Mouse (Mus musculus) MEL (cell line): ENCODE measurements around the gene Taok1.

Source experiments
- CHD2 ChIP-seq: IDR thresholded peaks from 2 replicates; pipeline ENCODE4 v1.6.1; 2011; ENCODE audit warnings: low read length, improper control_type of control experiment
- CTCF ChIP-seq, 3 experiments: IDR thresholded peaks in 2 of 3; conservative IDR thresholded peaks in 1 of 3; 2 replicates each; pipeline ENCODE4 v1.5.1; 2011 to 2012; ENCODE audit warnings: low read length in 3 of 3, low read depth in 2 of 3, mild to moderate bottlenecking in 2 of 3, improper control_type of control experiment in 1 of 3, inconsistent platforms in 1 of 3, mixed read lengths in 1 of 3, moderate library complexity in 1 of 3; ENCODE audit not compliant: control insufficient read depth in 1 of 3, insufficient read depth in 1 of 3, poor library complexity in 1 of 3, severe bottlenecking in 1 of 3
- EP300 ChIP-seq, 2 experiments: IDR thresholded peaks; 2 replicates each; pipeline ENCODE4 v1.6.1; 2011; ENCODE audit warnings: improper control_type of control experiment in 2 of 2, low read length in 2 of 2, low read depth in 1 of 2, mild to moderate bottlenecking in 1 of 2
- GATA1 ChIP-seq: IDR thresholded peaks from 2 replicates; pipeline ENCODE4 v1.6.1; 2011; ENCODE audit warnings: low read depth, low read length, improper control_type of control experiment
- KAT2A ChIP-seq: conservative IDR thresholded peaks from 2 replicates; pipeline ENCODE4 v1.6.1; 2012; ENCODE audit warnings: low read depth, low read length, improper control_type of control experiment, inconsistent platforms
- MYC ChIP-seq: IDR thresholded peaks from 2 replicates; pipeline ENCODE4 v1.6.1; 2011; ENCODE audit warnings: low read depth, mild to moderate bottlenecking, low read length, improper control_type of control experiment, moderate library complexity
- POLR2A ChIP-seq, 2 experiments: IDR thresholded peaks; 2 replicates each; pipeline ENCODE4 v1.6.1; 2011 to 2012; ENCODE audit warnings: low read length in 2 of 2, mild to moderate bottlenecking in 2 of 2, control low read depth in 1 of 2, improper control_type of control experiment in 1 of 2, low read depth in 1 of 2, moderate library complexity in 1 of 2; ENCODE audit not compliant: control insufficient read depth in 1 of 2, insufficient read depth in 1 of 2, poor library complexity in 1 of 2
- RCOR1 ChIP-seq: IDR thresholded peaks from 2 replicates; pipeline ENCODE4 v1.6.1; 2012; ENCODE audit warnings: low read depth, mild to moderate bottlenecking, inconsistent platforms, low read length, improper control_type of control experiment
- TCF12 ChIP-seq: IDR thresholded peaks from 2 replicates; pipeline ENCODE4 v1.6.1; 2014; ENCODE audit warnings: low read depth, mild to moderate bottlenecking, inconsistent platforms, low read length, improper control_type of control experiment, moderate library complexity
- USF1 ChIP-seq: IDR thresholded peaks from 2 replicates; pipeline ENCODE4 v1.6.1; 2014; ENCODE audit warnings: low read depth, mild to moderate bottlenecking, inconsistent platforms, low read length, improper control_type of control experiment, moderate library complexity
- ZC3H11A ChIP-seq: IDR thresholded peaks from 2 replicates; pipeline ENCODE4 v1.6.1; 2012; ENCODE audit warnings: low read depth, mild to moderate bottlenecking, inconsistent platforms, low read length, improper control_type of control experiment

DNA sequence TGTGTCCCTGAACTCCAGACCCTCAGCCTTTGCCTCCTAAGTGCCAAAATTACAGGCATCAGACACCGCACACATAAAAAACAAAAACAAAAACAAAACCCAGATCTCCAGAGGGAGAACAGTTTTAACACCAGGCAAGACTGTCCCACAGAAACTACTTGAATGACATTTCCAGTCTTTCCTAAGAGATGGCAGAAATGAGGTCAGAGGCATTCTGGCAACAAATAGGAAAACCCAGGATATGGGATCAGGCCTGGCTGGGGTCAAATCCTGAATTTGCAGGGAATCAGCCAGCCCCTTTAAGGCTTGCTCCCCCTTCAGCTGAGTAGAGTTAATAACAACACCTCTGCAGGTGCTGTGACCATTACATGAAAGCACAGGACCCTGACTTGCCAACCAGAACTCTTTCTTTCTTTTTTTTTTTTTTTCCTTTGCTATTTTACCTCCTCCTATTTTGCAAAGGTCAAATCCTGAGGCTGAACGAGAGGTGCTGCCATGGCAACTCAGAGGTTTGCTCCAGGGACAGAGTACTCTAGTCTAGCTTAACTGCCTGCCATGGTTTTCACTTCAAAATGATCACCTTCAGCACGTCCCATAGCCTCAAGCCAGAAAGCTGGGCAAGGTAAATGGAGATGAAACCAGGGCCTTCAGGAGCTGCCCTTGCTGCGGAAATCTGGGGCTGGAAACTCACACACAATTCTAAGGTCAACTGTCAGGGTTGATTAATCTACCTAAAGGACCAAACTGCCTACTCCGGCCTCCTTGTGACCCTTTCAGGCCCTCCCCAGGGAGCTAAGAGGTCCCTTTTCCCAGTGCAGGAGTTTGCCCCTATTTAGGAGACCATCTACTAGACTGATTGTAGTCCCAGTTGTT is 90.8 kb downstream of the Taok1 start:
- no peak for TF ChIP-seq ZC3H11A
- TF ChIP-seq GATA1: no peak
- TF ChIP-seq CHD2: no peak
- TF ChIP-seq MYC: no peak
- no peak for TF ChIP-seq POLR2A (IDR thresholded peaks at IDR 0.05; ENCODE audit: control insufficient read depth in 1 of 2, insufficient read depth in 1 of 2, low read depth in 1 of 2, low read length in 2 of 2, poor library complexity in 1 of 2)
- peak in 1 of 3 experiments; percentile 11; a peak in 1 of 6 replicates for TF ChIP-seq CTCF (IDR thresholded peaks at IDR 0.05 in 2 of 3, conservative IDR thresholded peaks at IDR 0.05 in 1 of 3; ENCODE audit: control insufficient read depth in 1 of 3, insufficient read depth in 1 of 3, low read depth in 2 of 3, low read length in 3 of 3, poor library complexity in 1 of 3, severe bottlenecking in 1 of 3)
- no peak for TF ChIP-seq USF1
- no peak for TF ChIP-seq TCF12
- no peak for TF ChIP-seq KAT2A
- TF ChIP-seq RCOR1: no peak
- no peak for TF ChIP-seq EP300 (IDR thresholded peaks at IDR 0.05; ENCODE audit: low read depth in 1 of 2, low read length in 2 of 2)
